Mouse (Mus musculus) C2C12 (cell line): Measurements from ENCODE around the gene Uri1.

Experiments used
- CEBPB ChIP-seq: IDR thresholded peaks from one replicate; pipeline ENCODE4 v1.6.1; 2011; ENCODE audit warnings: low read depth, mild to moderate bottlenecking, control low read depth, moderate library complexity
- CTCF ChIP-seq: IDR thresholded peaks from one replicate; pipeline ENCODE4 v1.5.1; 2011; ENCODE audit not compliant: control insufficient read depth, insufficient read depth, insufficient read length
- FOSL1 ChIP-seq: IDR thresholded peaks from one replicate; pipeline ENCODE4 v1.8.0; 2011; ENCODE audit warnings: mild to moderate bottlenecking, low read length; ENCODE audit not compliant: poor library complexity, insufficient read depth, severe bottlenecking
- MAX ChIP-seq: IDR thresholded peaks from one replicate; pipeline ENCODE4 v1.6.1; 2011; ENCODE audit warnings: mild to moderate bottlenecking, control low read depth
- MYOD1 ChIP-seq: IDR thresholded peaks from one replicate; pipeline ENCODE4 v1.6.1; 2011; ENCODE audit warnings: low read depth; ENCODE audit not compliant: control insufficient read depth, insufficient read length
- MYOG ChIP-seq: IDR thresholded peaks from one replicate; pipeline ENCODE4 v1.6.1; 2011; ENCODE audit not compliant: control insufficient read depth, insufficient read length; ENCODE audit errors: extremely low read depth
- USF1 ChIP-seq: IDR thresholded peaks from one replicate; pipeline ENCODE4 v1.6.1; 2011; ENCODE audit warnings: low read depth, mild to moderate bottlenecking, control low read depth, moderate library complexity

DNA sequence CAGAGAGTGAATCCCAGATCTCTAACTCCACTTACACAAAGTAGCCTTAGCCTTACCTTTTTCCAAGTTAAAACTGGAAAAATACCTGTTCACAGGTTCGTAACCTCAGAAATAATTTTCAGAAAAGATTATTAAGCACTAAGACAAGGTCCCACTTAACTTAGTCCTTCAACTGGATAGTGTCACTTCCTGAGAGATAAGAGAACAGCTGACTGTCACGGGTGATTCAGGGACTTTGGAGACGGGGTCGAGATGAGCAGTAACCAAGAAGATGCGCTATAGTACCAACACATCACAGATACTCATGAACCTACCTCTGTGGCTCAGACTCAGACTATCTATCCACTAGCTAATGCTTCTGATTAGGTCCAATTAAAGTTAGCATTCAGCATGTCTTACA, 38.5 kb downstream of the Uri1 start:
- TF ChIP-seq CTCF (no peak), CEBPB (no peak), USF1 (no peak), MAX (no peak), MYOG (no peak), MYOD1 (no peak), FOSL1 (no peak)
